Mouse (Mus musculus) C2C12 (cell line): ENCODE measurements around the gene Plac9a.
"Not testable (repeated sequence)": the region's sequence is repeated elsewhere in the genome, so short reads cannot be mapped to it uniquely, and the experiment has no call there.

ENCODE experiments used
- MYOG ChIP-seq: IDR thresholded peaks from one replicate; pipeline ENCODE4 v1.6.1; 2011; ENCODE audit not compliant: control insufficient read depth, insufficient read length; ENCODE audit errors: extremely low read depth
- USF1 ChIP-seq: IDR thresholded peaks from one replicate; pipeline ENCODE4 v1.6.1; 2011; ENCODE audit warnings: low read depth, mild to moderate bottlenecking, control low read depth, moderate library complexity

DNA sequence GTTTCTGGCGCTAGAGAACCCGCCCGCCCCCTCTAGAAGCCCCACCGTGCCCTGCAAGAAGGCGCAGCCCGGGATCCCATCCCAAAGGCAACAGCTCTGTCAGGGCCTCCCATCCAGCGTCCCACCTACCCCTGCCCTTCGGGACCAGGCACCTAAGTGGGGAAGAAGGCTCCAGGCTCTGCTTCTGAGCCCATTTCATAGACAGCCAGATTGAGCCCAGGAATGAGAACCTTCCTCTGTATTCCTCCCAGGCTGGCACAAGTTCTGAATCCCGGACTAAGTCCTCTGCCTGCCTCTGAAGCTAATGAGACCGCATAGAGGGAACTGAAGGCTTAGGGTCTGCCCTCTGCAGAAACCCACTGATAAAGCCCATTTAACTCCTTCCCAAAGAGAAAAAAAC, at the start of gene Plac9a:
- not testable (repeated sequence) for TF ChIP-seq USF1, MYOG
